Comparison of ENCODE assay signal across 19 mouse cellular contexts in genomic region chr7:140192851-140193250, GRCm38 (mm10). TPM values are rescaled to one million over a fixed set of nuclear protein-coding genes. Genes with fewer than 3 reads are reported as not detected.
"Had no signal": no experiment of that assay in that cellular context is flagged by ENCODE, and none has a peak within 500 bp of the region (broad histone marks: within the 10 kb centered on the region; RNA-seq: fewer than 3 reads in every experiment).

No protein-coding gene starts in this region.

- H3K4me2 ChIP-seq: kidney, embryonic 15.5 days; limb, embryonic 13.5 days; midbrain, embryonic 13.5 days; neural tube, embryonic 15.5 days; stomach, embryonic 15.5 days had no signal

- H3K9me3 ChIP-seq: kidney, embryonic 15.5 days; limb, embryonic 13.5 days; midbrain, embryonic 13.5 days; neural tube, embryonic 15.5 days; stomach, embryonic 15.5 days had no signal

- H3K4me1 ChIP-seq: kidney, embryonic 15.5 days; limb, embryonic 13.5 days; midbrain, embryonic 13.5 days; neural tube, embryonic 15.5 days; stomach, embryonic 15.5 days had no signal

- H3K4me3 ChIP-seq: kidney, embryonic 15.5 days; limb, embryonic 13.5 days; midbrain, embryonic 13.5 days; neural tube, embryonic 15.5 days; stomach, embryonic 15.5 days had no signal

- ATAC-seq: intestine, embryonic 16.5 days; midbrain, embryonic 13.5 days had no signal

- DNase-seq: kidney, adult 2 months; kidney, postnatal 25 days; layer of hippocampus, adult 9-11 months; left cerebral cortex, postnatal 4 days; lung, adult 18-20 months had no signal

- H3K9ac ChIP-seq: kidney, embryonic 15.5 days; limb, embryonic 13.5 days; liver, embryonic 14.5 days; midbrain, embryonic 13.5 days; neural tube, embryonic 15.5 days; stomach, embryonic 15.5 days had no signal

- H3K36me3 ChIP-seq: kidney, embryonic 15.5 days; limb, embryonic 13.5 days; midbrain, embryonic 13.5 days; neural tube, embryonic 15.5 days; stomach, embryonic 15.5 days had no signal

- H3K27me3 ChIP-seq: kidney, embryonic 15.5 days; limb, embryonic 13.5 days; midbrain, embryonic 13.5 days; neural tube, embryonic 15.5 days; stomach, embryonic 15.5 days had no signal

- H3K27ac ChIP-seq: kidney, embryonic 15.5 days; limb, embryonic 13.5 days; liver, embryonic 14.5 days; midbrain, embryonic 13.5 days; neural tube, embryonic 15.5 days; stomach, embryonic 15.5 days had no signal

RNA-seq across cellular contexts. Expression of gene Olfr524, which starts 12.9 kb away (rescaled TPM):
- total RNA-seq: left cerebral cortex, adult 18-20 months; left cerebral cortex, postnatal 10 days; left cerebral cortex, postnatal 4 days; liver, adult 2 months; megakaryocyte-erythroid progenitor cell, adult 5-6 weeks; midbrain, postnatal 0 days had no signal
- polyA plus RNA-seq: intestine, embryonic 16.5 days; kidney, adult 2 months; kidney, embryonic 15.5 days; limb, embryonic 13.5 days; liver, adult 2 months; liver, embryonic 14.5 days; midbrain, embryonic 13.5 days; midbrain, postnatal 0 days; neural tube, embryonic 11.5 days; neural tube, embryonic 15.5 days; stomach, embryonic 15.5 days had no signal

RNA-seq across cellular contexts. Expression of gene Olfr523, which starts 19.8 kb away (rescaled TPM):
- total RNA-seq: left cerebral cortex, adult 18-20 months; left cerebral cortex, postnatal 10 days; left cerebral cortex, postnatal 4 days; liver, adult 2 months; megakaryocyte-erythroid progenitor cell, adult 5-6 weeks; midbrain, postnatal 0 days had no signal
- polyA plus RNA-seq: intestine, embryonic 16.5 days; kidney, embryonic 15.5 days; limb, embryonic 13.5 days; liver, adult 2 months; liver, embryonic 14.5 days; lung, embryonic 16.5 days; midbrain, embryonic 13.5 days; neural tube, embryonic 11.5 days; neural tube, embryonic 15.5 days; stomach, embryonic 15.5 days had no signal

RNA-seq across cellular contexts. Expression of gene Cd163l1, which starts 25.2 kb away (rescaled TPM):
- total RNA-seq: left cerebral cortex, adult 18-20 months; liver, adult 2 months; midbrain, postnatal 0 days had no signal
- polyA plus RNA-seq: kidney, embryonic 15.5 days; midbrain, embryonic 13.5 days; midbrain, postnatal 0 days; neural tube, embryonic 11.5 days; neural tube, embryonic 15.5 days had no signal

RNA-seq across cellular contexts. Expression of gene Olfr522, which starts 28.3 kb away (rescaled TPM):
- total RNA-seq: left cerebral cortex, adult 18-20 months; left cerebral cortex, postnatal 10 days; left cerebral cortex, postnatal 4 days; liver, adult 2 months; megakaryocyte-erythroid progenitor cell, adult 5-6 weeks; midbrain, postnatal 0 days had no signal
- polyA plus RNA-seq: intestine, embryonic 16.5 days; kidney, adult 2 months; kidney, embryonic 15.5 days; limb, embryonic 13.5 days; liver, adult 2 months; liver, embryonic 14.5 days; lung, embryonic 16.5 days; midbrain, embryonic 13.5 days; midbrain, postnatal 0 days; neural tube, embryonic 11.5 days; neural tube, embryonic 15.5 days; stomach, embryonic 15.5 days had no signal

RNA-seq across cellular contexts. Expression of gene Sprn, which starts 38.2 kb away (rescaled TPM):
- polyA plus RNA-seq: liver, embryonic 14.5 days had no signal
